ENCODE assay signal across 19 mouse cellular contexts in the genomic region with DNA sequence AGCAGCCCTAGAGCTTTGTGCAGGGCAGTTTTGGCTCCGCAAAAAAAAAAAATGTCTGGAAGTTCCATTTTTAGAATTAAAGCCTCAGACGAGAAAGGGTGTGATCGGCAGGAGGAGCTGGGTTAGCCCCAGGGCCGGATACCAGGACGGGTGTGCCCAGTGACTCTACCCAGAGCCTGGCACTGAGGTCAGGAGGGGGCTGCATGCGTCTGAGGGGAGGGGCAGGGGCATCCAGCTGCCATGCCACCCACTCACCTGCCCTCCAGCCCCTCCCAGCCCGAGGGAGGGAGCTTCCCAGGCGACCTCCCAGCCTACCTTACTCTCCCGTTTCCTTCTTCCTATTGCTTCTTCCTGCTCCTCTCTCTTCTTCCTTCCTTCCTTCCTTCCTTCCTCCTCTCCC. TPM values are rescaled to one million over a fixed set of nuclear protein-coding genes. Genes with fewer than 3 reads are reported as not detected.
A peak's percentile ranks its signal among the peaks of the same experiment; 100 is the strongest.
DNase-seq lines count a peak whose midpoint lies in the region; ATAC-seq and TF ChIP-seq lines count a peak whose summit lies in the region.
"Had no signal": no experiment of that assay in that cellular context is flagged by ENCODE, and none has a peak within 500 bp of the region (broad histone marks: within the 10 kb centered on the region; RNA-seq: fewer than 3 reads in every experiment).

No protein-coding gene starts in this region.

- H3K4me1 ChIP-seq in heart, embryonic 11.5 days (ENCODE audit: control insufficient read depth, insufficient read depth, low read length) = peaks cover 9% of the 10 kb centered on the region; the same call in 1 of the 2 replicates
- H3K4me1 ChIP-seq in heart, embryonic 15.5 days (replicated peaks) = peaks cover 25% of the 10 kb centered on the region

- no peak overlapping the region for H3K4me3 ChIP-seq in heart, embryonic 11.5 days (ENCODE audit: low read depth, low read length)
- H3K4me3 ChIP-seq in left cerebral cortex, adult 2 months = no peak overlapping the region
- H3K4me3 ChIP-seq in heart, embryonic 15.5 days = peak overlapping the region; percentile 3; the same call in 1 of the 2 replicates
- no peak overlapping the region for H3K4me3 ChIP-seq in myocyte
- H3K4me3 ChIP-seq: erythroblast, embryonic 14.5 days; hindbrain, embryonic 12.5 days; liver, embryonic 15.5 days had no signal

- no peaks in the 10 kb centered on the region for H3K27me3 ChIP-seq in heart, embryonic 11.5 days (ENCODE audit: control insufficient read depth, insufficient read depth, low read length)
- no peaks in the 10 kb centered on the region for H3K27me3 ChIP-seq in heart, embryonic 15.5 days
- H3K27me3 ChIP-seq in myocyte (ENCODE audit: control insufficient read depth, insufficient read depth, insufficient read length) = no peaks in the 10 kb centered on the region
- H3K27me3 ChIP-seq: hindbrain, embryonic 12.5 days had no signal

- no peak overlapping the region for H3K27ac ChIP-seq in heart, embryonic 11.5 days (ENCODE audit: low read depth, low read length)
- peak overlapping the region; percentile 36; the same call in 1 of the 2 replicates for H3K27ac ChIP-seq in left cerebral cortex, adult 2 months
- H3K27ac ChIP-seq in heart, embryonic 15.5 days = peak overlapping the region; percentile 28
- H3K27ac ChIP-seq: hindbrain, embryonic 12.5 days; liver, embryonic 15.5 days had no signal

- no peaks in the 10 kb centered on the region for H3K9me3 ChIP-seq in heart, embryonic 11.5 days (replicated peaks; ENCODE audit: control insufficient read depth, low read length)
- no peaks in the 10 kb centered on the region for H3K9me3 ChIP-seq in heart, embryonic 15.5 days (replicated peaks)
- H3K9me3 ChIP-seq: hindbrain, embryonic 12.5 days; liver, embryonic 15.5 days had no signal

- no peak for ATAC-seq in heart, embryonic 11.5 days (replicated peaks; ENCODE audit: insufficient number of reproducible peaks, low FRiP score, low TSS enrichment)
- no peak for ATAC-seq in heart, embryonic 15.5 days (replicated peaks; ENCODE audit: insufficient number of reproducible peaks, insufficient read depth, low FRiP score, low read depth)
- ATAC-seq: forebrain, embryonic 14.5 days; midbrain, embryonic 16.5 days had no signal

- TF ChIP-seq CTCF in left cerebral cortex, adult 2 months (IDR thresholded peaks at IDR 0.05) = no peak

- no peaks in the 10 kb centered on the region for H3K36me3 ChIP-seq in heart, embryonic 11.5 days (ENCODE audit: control insufficient read depth, insufficient read depth, low read length)
- H3K36me3 ChIP-seq in heart, embryonic 15.5 days = no peaks in the 10 kb centered on the region
- no peaks in the 10 kb centered on the region for H3K36me3 ChIP-seq in myocyte (ENCODE audit: control insufficient read depth, insufficient read depth)
- H3K36me3 ChIP-seq: hindbrain, embryonic 12.5 days; liver, embryonic 15.5 days had no signal

- H3ac ChIP-seq in myocyte (ENCODE audit: control insufficient read depth, insufficient read length) = no peak overlapping the region

- WGBS in heart, embryonic 11.5 days (ENCODE audit: insufficient replicate concordance) = 47% methylated on average over 9 of the region's 9 CpGs
- WGBS in heart, embryonic 15.5 days = 36% methylated on average over 9 of the region's 9 CpGs

- TF ChIP-seq POLR2A in myocyte (IDR thresholded peaks at IDR 0.05; ENCODE audit: insufficient read length, low read depth) = no peak

- intact Hi-C loops in heart, postnatal 36 days (cut with DNase I) = no loop called here
- intact Hi-C loops in left cerebral cortex, adult 2 months (cut with DNase I) = loop anchor here (10.0 kb wide), 1 partner anchor 341 kb away; no protein-coding TSS in a partner anchor
- intact Hi-C loops in left cerebral cortex, postnatal 4 days (cut with DNase I) = no loop called here

- H3K4me2 ChIP-seq in heart, embryonic 11.5 days = peak overlapping the region; percentile 18; the same call in 1 of the 2 replicates
- peak overlapping the region; percentile 43 for H3K4me2 ChIP-seq in heart, embryonic 15.5 days
- H3K4me2 ChIP-seq in myocyte (ENCODE audit: low read depth) = peak overlapping the region; percentile 68
- H3K4me2 ChIP-seq: hindbrain, embryonic 12.5 days; liver, embryonic 15.5 days had no signal

- no peak for DNase-seq in heart, postnatal 36 days
- DNase-seq in left cerebral cortex, adult 2 months (ENCODE audit: extremely low spot score in 1 of 2, low spot score in 2 of 2) = no peak
- no peak for DNase-seq in left cerebral cortex, postnatal 4 days
- DNase-seq in cerebellum, adult 9-10 months = no peak
- DNase-seq: adrenal gland, adult 2 months; cerebellum, adult 2 months; gastrocnemius, postnatal 36 days; kidney, adult 18-20 months; kidney, postnatal 25 days; right cerebral cortex, postnatal 25 days; thymus, adult 18-20 months had no signal

- no peaks in the 10 kb centered on the region for H3K79me2 ChIP-seq in myocyte (ENCODE audit: control insufficient read depth, insufficient read depth)

- no peak overlapping the region for H3K9ac ChIP-seq in heart, embryonic 11.5 days (ENCODE audit: low read depth, low read length)
- no peak overlapping the region for H3K9ac ChIP-seq in heart, embryonic 15.5 days
- H3K9ac ChIP-seq: hindbrain, embryonic 12.5 days; liver, embryonic 15.5 days had no signal

TF ChIP-seq in myocyte, 11 proteins besides CTCF, POLR2A, EP300 and RAD21:
- TF ChIP-seq POLR2AphosphoS2 (IDR thresholded peaks at IDR 0.05; ENCODE audit: insufficient read length, low read depth) (peak; percentile 24), TCF3 (IDR thresholded peaks at IDR 0.05; ENCODE audit: insufficient read length, low read depth) (peak; percentile 75), MYOD1 (IDR thresholded peaks at IDR 0.05; ENCODE audit: control insufficient read depth in 1 of 3, insufficient read length in 2 of 3, low read depth in 2 of 3) (peak in 2 of 3 experiments; percentile 69 to 97), CEBPB (IDR thresholded peaks at IDR 0.05; ENCODE audit: insufficient read depth, poor library complexity, severe bottlenecking) (no peak), MYOG (IDR thresholded peaks at IDR 0.05; ENCODE audit: control insufficient read depth in 1 of 3, insufficient read depth in 1 of 3, insufficient read length in 2 of 3, low read depth in 2 of 3) (peak in 2 of 3 experiments; percentile 84 to 96)

RNA-seq across cellular contexts. Expression of gene Klc1, which starts 5.3 kb away (rescaled TPM):
- polyA plus RNA-seq in heart, embryonic 11.5 days (2014; fragmentation: Nextera tagmentation; extraction: Ambion mirVana) = 94.9 and 101 TPM in 2 replicates
- total RNA-seq in heart, postnatal 36 days (2021) = 10 to 100 TPM; 84.4 to 94.2 TPM
- 100 to 1,000 TPM; 746 to 823 TPM for total RNA-seq in left cerebral cortex, adult 2 months (2021)
- total RNA-seq in left cerebral cortex, postnatal 4 days (2021) = 100 to 1,000 TPM; 716 to 729 TPM
- polyA plus RNA-seq in heart, embryonic 15.5 days (2015; fragmentation: Nextera tagmentation; extraction: Ambion mirVana) = 105 and 126 TPM in 2 replicates
- polyA plus RNA-seq in myocyte (2012; fragmentation: generic; extraction: Trizol) = 252 TPM

RNA-seq across cellular contexts. Expression of gene Apopt1, which starts 40.3 kb away (rescaled TPM):
- 50.0 and 51.3 TPM in 2 replicates for polyA plus RNA-seq in heart, embryonic 11.5 days (2014; fragmentation: Nextera tagmentation; extraction: Ambion mirVana)
- total RNA-seq in heart, postnatal 36 days (2021) = 10 to 100 TPM; 38.4 to 40.6 TPM
- 10 to 100 TPM; 36.2 to 38.8 TPM for total RNA-seq in left cerebral cortex, adult 2 months (2021)
- total RNA-seq in left cerebral cortex, postnatal 4 days (2021) = 10 to 100 TPM; 27.0 to 33.0 TPM
- polyA plus RNA-seq in heart, embryonic 15.5 days (2015; fragmentation: Nextera tagmentation; extraction: Ambion mirVana) = 41.3 and 41.5 TPM in 2 replicates
- 54.6 TPM for polyA plus RNA-seq in myocyte (2012; fragmentation: generic; extraction: Trizol)

RNA-seq across cellular contexts. Expression of gene Bag5, which starts 40.3 kb away (rescaled TPM):
- polyA plus RNA-seq in heart, embryonic 11.5 days (2014; fragmentation: Nextera tagmentation; extraction: Ambion mirVana) = 41.8 and 42.8 TPM in 2 replicates
- 10 to 100 TPM; 19.5 to 20.4 TPM for total RNA-seq in heart, postnatal 36 days (2021)
- total RNA-seq in left cerebral cortex, adult 2 months (2021) = 10 to 100 TPM; 60.9 to 61.8 TPM
- total RNA-seq in left cerebral cortex, postnatal 4 days (2021) = 10 to 100 TPM; 42.0 to 43.6 TPM
- 36.2 and 39.9 TPM in 2 replicates for polyA plus RNA-seq in heart, embryonic 15.5 days (2015; fragmentation: Nextera tagmentation; extraction: Ambion mirVana)
- 20.3 TPM for polyA plus RNA-seq in myocyte (2012; fragmentation: generic; extraction: Trizol)

Comparison
In these comparisons a context has a peak if more than half of its experiments do, and no peak if none do; other contexts are left out.
1. H3K4me2 ChIP-seq: peak in every context shown above with its lines; median percentile 68 in myocyte; 43 in heart, embryonic 15.5 days; 18 in heart, embryonic 11.5 days.
2. RNA of gene Klc1, which starts 5.3 kb away (total RNA-seq): 746 to 823 TPM in left cerebral cortex, adult 2 months and 716 to 729 TPM in left cerebral cortex, postnatal 4 days; 84.4 to 94.2 TPM in heart, postnatal 36 days; every median in the first group is over 4 times any median in the second.